Mouse (Mus musculus) NIH3T3 (cell line): ENCODE results near the gene Lpin2.

Experiments
- DNase-seq: peaks from one replicate; pipeline ENCODE4 v3.0.0-alpha.2; 2012; ENCODE audit warnings: low read depth

The Lpin2 gene

DNA sequence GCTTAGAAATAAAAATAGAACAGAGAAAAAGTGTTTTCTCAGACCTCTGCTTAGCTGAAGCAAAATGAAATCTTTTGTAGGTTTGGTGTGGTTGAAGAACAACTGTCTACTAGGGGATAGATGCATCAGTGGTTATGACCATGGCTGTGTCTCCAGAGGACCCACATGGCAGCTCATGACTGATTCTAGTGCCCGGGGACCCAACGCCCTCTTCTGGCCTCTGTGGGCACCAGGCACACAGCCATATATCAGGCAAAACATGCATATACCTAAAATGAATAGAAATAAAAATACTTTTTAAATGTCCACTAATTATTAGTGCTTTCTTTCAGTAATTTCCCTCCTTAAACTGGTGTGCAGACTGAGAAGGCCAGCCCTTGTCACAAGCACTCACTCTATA lies 49.6 kb downstream of the Lpin2 start:
- DNase-seq: no peak

DNA sequence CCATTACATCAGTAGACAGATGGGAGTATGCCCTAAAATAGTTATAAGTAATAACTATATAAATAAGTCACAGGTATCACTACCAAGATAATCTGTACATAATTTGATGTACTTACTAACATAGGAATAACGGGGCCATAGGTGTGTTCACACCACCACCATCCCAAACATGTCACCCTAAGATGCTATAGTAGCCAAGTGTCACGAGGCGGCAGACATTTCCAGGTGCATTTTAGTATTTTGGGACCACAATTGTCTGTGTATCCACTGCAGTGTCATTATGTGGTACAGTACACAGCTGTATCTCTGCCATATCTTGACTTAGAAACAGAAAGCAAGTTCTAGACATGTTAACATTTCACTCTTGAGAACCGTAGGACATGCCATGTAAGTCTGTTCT lies 50.9 kb downstream of the Lpin2 start:
- DNase-seq: no peak

DNA sequence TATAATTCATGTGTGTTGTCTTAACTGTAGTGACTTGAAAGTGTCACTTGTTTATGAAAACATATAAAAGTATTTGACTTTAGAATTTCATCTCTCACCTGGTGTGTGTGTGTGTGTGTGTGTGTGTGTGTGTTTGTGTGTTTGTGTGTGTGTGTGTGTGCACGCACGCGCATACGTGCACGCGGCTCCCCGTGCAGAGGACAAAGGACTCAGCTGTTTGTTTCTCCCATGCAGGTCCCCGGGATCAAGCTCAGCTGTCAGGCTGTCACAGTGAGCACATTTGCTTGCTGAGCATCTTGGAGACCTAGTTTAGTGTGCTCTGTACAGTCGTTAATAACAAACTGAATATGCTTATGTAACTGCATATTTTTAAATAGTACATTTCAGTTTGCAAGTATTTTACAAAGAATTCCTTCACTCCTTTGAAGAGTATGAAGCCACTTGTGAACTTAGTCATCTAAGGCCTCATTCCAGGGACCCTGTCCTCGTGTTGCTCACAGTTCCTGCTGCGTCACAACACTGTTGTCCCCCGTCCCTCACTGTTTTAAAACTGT lies 51.8 kb downstream of the Lpin2 start:
- no peak for DNase-seq

DNA sequence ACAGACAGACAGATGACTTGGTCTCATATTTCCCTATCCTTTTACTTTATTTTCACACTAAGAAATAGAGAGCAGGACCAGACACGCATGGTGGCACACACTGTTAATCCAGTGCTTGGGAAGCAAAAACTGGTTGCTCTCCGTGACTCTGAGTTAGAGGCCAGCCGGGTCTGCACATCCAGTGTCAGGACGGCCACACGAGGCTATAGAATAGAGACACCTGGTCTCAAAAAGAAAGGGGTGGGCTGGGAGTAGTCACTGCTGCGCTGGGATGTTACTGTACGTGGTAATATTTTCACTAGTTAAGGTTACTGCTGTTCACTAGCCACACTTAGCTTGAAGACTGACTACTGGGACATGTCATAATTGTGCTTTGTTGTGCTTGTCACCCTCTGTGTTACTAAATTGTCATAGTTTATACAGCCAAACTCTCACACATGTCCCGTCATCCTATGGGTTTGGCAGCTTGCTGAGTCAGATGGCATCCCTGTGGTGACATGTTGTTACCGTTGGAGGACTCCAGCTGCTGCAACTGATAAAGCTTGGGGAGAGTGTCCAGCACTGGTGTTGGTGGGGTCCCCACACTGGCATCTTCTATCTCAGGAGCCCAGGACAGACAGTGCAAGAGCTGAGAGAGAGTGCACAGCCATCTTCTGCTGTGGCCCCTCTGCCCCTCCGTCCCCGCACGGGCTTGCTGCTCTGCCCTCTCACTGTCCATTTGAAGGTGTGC lies 53.0 kb downstream of the Lpin2 start:
- no peak for DNase-seq

DNA sequence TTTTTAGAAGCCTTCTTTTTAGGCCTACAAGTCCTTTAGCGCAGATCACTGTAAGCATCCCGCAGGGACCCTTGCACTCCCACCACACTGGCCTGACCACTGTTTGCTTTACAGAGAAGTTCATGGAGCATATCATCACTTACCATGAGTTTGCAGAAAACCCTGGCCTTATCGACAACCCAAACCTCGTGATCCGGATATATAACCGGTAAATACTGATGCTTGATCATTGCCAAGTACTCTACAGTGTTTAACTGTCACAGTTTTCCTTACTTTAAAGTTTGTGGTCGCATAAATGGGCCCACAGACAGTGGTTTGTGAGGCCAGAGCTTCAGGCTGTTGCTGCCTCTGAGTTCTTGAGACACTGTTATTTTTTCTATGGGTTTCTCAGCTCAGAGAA lies 56.1 kb downstream of the Lpin2 start:
- DNase-seq: no peak

DNA sequence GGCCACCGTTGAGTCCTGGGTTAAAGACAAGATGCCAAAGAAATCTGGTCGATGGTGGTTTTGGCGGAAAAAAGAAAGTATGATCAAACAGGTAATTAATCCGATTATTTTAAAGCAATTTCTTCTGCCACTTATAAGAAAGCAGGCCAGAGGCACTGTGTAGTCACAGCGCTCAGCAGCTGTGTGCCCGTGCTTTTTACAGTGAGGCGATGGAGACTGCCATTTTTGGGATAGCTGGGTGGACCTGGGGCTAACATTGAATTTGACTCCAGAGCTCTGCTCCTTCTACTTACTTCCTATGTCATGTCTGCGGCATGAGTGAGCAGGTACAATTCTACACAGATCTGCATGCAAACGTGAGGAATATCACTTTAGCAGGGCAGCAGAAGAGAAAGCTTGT lies 58.5 kb downstream of the Lpin2 start:
- DNase-seq: no peak

DNA sequence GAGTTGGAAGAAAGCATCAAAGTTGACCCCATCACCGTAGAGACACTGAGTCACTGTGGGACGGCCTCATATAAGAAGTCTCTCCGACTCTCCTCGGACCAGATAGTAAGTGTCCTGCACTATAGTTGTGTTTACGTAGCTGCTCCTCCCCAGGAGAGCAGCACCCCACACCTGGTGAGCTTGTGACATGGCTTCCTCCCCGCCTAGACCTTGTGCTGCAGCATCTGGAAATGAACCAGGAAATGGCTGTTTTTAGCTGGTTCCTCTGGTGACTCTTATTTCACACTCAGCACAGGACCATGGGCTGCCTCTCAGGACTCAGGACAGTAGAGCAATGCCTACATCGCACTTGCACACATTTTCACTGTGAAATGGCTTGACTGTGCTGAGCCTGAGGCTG lies 60.3 kb downstream of the Lpin2 start:
- no peak for DNase-seq

DNA sequence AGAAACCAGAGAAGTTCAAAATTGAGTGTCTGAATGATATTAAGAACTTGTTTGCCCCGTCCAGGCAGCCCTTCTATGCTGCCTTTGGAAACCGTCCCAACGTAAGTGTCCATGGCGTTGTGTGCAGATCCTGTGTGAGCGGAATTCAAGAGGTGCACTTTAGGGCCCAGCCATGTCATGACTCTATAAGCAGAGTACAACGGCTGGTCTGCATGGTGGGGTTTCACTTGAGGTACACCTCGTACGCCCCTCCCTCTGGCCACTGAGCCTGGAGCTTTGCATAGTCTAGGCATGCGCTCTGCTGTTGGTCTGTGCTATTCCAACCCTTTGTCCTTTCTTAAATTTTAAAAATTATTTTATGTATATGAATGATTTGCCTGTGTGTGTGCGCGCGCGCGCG lies 62.8 kb downstream of the Lpin2 start:
- no peak for DNase-seq

DNA sequence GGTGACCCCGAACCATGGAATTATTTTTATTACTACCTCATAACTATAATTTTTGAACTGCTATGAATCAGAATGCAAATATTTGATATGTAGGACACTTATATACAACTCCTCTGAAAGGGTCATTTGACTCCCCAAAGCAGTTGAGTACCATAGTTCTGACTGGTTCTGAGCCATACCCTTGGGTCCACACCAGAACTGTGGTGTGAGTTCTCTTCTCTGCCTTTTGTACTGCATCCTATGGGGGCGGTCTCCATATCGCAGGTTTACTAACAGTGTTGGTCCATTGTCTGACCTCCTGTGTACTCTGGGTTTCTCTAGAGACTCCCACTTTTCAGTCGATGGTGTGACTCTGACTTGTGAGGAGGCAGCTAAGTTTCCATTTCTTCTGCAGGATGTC lies 63.7 kb downstream of the Lpin2 start:
- no peak for DNase-seq

DNA sequence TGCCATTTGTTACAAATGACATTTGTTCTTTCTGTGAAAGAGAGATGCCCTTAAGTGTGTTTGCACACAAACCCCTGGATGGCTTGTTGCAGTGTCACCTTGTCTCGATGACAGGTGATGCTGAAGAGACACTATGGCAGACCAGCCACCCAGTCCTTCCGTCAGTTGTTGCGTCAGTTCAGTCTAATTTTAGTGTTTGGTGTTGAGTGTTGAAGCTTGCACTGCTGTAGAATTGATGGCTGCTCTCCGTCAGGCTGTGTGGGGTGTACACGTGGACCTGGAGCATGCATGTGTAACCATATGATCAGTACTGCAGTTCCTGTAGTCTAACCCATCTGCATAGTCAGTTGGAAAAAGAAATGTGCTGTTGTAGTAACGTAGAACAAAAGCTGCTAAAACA lies 66.6 kb downstream of the Lpin2 start:
- DNase-seq: no peak

DNA sequence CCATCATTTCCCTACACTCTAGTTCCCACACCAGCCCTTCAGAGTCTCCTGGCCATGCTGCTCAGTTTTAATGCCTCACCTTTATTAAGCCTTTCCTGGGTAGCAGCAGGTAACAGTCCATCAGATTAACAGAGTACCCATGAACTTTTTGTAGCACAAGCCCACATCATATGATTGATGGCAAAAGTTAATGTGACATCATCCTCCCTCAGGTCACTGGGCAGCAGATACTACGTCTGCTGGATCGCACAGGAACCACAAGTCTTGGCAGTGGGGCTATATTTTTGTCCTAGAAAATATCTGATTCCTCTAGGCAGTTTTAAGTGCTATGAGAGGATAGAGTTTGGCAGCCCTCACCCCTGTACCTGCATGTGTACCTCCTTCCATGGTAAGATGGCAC lies 67.7 kb downstream of the Lpin2 start:
- DNase-seq: peak; percentile 48

DNA sequence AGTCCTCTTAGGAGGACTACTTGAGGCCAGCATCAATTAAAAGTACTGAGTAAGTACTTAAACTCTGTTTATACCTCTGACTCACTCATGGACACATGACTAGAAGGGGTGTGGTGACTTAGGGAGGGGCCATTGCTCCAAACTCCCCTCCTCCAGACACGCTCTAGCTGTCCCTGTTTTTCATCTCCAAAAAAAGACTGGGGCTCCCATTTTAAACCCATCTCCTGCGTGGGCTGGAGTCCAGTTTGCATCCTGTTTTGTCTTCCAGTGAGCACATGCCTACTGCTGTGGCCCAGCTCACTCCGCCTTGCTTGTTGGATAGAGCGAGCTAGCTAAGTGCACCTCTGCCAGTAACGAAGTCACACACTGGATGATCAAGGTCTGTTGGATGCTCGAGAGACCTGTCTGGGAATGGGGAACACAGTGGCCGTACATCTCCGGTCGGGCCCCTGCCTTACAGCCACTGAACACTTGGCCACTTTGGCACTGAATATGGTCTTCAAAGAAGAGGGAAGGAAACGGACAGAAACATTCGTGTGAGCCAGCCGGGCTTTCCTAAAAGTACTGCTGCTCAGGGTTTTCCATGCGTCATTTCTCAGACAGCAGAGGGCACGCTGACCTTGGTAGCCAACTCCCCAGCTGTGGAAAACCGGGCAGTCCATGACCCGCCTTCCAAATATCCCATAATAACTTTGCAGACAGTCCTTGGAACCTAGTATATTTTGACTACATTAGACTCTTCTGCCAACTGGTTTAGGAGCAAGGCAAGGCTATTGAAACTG lies 68.7 kb downstream of the Lpin2 start:
- DNase-seq: peak; percentile 63

DNA sequence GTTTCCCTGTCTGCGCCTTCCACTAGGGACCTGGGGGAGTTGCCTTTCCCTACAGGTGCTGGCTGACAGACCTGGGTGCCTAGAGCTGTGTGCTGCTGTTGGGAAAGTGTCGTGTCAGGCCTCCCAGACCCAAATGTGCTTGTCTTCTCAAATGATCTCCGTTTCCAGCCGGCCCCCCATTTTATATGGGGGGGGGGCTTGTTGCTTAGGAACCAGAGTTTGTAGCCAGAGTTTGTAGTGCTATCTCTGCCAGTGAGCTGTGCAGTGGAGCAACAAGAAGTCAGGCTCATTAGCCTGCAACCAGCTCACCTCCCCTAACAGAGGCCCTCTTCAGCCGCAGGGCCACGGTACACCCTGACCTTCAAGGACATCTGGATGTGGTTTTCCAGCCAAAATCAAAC lies 69.2 kb downstream of the Lpin2 start:
- DNase-seq: peak; percentile 19

DNA sequence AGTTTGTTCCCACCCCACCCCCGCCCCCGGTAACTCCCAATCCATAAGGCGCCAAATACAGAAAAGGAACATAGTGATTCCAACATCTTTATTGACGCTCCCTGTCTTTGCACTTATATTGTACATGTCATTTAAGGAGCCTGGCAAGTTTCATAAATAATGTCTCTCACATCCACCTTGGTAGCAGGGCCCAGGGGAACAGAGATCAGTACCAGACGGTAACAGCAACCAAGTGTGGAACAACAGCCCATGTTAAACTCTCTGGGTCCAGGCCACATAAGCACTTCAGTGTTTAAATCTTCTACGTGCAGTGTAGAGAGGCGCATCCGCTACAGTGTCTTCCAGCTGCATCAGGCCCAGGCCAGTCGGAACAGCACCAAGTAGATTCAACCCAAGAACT lies 69.7 kb downstream of the Lpin2 start:
- DNase-seq: no peak

DNA sequence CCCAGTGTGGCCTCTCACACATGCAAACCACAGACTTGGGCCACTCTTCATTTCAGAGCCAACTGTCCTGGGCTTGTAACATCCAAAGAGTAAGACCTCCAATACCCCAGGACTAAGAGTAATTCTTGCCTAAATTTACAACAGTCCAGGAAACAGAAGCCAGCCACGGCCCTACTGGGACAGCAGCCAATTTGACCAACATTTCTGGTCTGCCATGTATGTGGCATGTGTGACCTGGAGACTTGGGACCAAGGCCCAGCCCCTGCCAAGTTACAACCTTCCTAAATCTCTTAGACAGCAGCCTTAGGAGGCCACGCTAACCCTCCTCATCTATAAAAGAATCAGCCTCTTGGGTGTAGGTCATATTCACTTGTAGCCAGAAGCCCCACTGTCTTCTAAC lies 71.0 kb downstream of the Lpin2 start:
- no peak for DNase-seq

DNA sequence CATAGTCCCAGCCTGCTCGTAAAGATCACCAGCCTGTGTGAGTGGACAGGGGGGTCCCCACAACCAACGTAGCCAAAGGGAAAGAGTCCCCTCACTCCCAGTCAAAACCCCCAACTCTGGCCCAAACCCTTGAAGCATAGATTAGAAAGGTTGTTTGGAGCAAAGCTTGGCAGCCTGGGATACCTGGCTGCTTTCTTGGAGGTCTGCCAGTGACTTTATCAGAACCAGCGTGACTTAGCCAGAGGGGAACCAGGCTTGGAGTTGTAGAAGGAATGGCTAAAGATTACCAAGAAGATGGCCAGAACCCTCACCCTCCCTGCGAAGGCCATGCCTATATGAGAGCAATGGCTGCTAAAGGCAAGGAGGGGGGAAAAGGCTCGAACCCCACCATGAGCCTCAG lies 71.7 kb downstream of the Lpin2 start:
- DNase-seq: no peak

DNA sequence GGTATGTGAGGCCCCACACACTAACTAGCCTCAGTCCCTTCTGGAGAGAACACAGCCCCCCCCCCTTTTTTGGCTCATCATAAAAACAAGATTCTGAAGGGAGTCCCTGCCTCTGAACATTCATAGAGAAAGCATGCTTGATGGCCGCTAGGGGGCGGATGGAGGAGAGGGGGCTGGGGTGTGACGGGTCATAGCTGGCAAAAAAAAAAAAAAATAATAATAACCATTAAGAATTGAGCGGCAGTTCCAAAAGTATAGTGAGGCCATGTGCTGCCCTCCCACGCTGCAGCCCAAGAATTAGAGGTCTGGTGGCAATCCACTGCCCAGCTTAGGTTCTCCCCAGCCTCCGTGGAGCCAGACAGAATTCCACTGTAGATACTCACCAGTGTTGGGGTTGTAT lies 72.4 kb downstream of the Lpin2 start:
- peak; percentile 75 for DNase-seq

DNA sequence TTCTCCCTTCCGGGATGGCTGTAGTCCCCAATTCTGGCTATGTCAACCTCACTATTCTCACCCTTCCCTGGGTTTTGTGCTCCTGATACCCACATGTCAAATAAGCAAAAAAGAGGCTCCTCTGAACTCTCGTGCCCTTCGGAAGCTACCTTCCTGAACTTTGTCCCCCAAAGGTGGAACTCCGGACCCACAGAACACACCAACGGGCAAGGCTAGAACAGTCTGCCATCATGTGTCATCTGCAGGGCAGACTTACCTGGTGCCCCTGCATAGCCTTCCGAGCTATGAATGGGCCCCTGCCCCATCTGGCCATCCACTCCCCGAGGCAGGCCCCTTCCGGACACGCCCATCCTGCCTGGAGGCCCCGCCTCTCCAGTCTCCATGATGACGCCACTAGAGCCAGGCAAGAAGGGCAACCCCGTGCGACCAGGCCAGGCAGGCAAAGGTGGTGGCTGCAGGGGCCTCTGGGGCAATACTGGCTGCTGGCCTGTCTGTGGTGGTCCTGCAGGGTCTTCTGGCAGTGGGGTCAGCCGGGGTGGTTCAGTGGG lies 73.8 kb downstream of the Lpin2 start:
- DNase-seq: no peak

DNA sequence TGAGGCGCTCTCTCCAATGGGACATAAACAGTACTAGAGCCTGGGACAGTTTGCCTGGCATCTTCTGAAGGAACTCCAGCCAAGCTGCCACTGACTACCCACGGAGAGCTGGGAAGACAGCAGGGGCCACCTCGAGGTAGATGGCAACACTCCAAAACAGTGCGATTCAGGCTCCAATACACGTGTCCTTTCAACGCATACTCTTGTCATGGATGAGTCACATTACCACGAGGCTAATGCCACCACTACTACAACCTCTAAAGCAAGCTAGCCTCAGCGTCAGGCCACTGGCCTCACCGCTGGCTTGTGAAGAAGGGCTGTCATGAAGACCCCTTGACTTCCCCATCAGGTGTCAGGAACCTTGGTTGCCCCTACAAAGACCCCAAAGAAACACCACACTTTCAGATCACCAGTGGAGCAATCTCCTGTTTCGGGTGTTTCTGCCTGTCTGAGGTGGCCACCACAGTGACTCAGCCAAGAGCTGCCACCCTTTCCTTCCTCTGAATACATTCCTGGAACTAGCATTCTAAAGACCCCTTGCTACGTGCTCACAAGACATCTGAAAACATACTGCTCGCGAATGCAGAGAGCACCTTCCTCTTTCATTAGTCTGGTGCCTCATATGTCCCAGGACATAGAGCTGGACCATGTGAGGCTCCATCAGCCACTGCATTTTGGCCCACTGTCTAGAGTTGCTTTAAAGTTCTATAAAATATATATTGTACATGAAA lies 74.6 kb downstream of the Lpin2 start:
- peak; percentile 60 for DNase-seq

DNA sequence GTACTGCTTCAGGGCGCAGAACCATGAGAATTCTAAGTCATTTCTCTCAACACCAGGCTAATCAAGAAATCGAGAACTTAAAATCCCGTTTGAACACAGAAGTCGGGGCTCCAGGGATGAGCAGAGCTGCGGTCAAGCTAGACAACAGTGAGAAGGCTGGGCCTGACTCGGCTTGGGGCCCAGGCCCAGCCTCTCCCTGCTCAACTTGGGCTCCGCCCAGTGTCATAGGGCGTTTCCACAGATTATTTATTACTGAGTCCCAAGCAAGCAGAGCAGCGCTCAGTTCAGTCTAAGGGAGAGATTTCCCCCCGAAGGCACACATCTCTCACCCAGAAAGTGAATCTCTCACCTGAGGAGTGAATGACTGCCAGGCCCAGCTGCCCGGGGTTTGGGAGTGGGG lies 77.4 kb downstream of the Lpin2 start:
- peak; percentile 20 for DNase-seq

DNA sequence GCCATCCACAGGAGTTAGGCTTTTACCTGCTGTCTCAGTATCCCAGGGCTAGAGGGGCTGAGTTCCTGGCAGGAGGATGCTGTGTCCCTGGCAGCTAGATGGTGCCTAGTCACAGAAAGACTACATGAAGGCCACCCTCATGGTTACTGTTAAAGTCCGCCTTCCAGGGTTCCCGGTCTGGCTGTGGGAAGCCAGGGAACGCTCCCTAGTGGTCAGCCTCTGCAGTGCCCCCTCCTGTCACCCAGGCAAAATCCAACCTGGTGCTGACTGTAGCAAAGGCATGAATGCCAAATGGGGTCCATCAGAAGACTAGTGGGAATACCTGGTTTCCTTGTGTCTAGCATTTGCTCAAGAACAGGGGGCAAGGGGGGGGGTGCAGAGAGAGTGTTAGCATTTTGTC lies 78.3 kb downstream of the Lpin2 start:
- DNase-seq: no peak

DNA sequence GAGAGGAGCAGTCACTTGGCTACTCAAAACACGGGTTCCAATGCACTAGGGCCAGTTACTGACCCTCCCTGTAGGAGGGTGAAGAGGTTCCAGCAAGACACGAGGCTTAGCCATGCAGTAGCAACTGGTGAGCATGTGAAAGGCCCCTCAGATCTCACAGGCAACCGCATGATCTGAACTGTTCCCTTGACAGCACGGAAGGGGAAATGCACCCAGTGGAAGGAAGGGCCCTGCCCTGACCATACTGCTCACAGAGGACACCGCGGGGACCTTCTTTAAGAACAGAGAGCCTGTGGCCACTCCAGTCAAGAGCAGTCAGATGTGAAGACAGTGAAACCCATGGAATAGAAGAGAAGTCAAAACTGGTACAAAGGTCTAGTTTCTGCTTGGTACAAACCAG lies 80.8 kb downstream of the Lpin2 start:
- no peak for DNase-seq

DNA sequence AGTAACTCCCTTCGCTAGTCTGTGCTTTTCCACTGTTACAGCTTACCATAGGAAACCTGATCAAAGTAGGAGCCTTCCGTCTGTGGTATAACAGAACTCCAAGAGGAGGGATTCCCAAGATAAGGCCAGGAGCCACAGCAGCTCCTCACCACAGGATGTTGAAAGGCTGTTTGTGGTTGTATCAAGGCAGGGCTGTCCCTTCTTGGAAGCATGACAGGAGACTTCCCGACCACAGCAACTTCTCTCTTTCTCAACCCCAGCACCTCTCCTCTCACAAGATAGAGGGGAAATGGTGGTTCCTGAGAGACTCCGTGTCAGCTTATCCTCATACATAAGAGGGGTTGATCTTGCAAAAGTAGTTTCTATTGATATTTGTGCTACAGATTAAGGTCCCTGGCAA lies 82.4 kb downstream of the Lpin2 start:
- no peak for DNase-seq
